Mouse (Mus musculus) liver, embryonic 14.5 days (tissue): ENCODE results near the gene Sdr42e1. TPM values are rescaled to one million over a fixed set of nuclear protein-coding genes. Genes with fewer than 3 reads are reported as not detected.

ENCODE experiments used
- ATAC-seq: fragments of 200-750 bp; cut with Nextera tagmentation; 2 replicates; pipeline ENCODE4 v1.8.0; 2017; ENCODE audit warnings: moderate number of reproducible peaks, mild to moderate bottlenecking, moderate library complexity; ENCODE audit not compliant: insufficient read depth
- DNase-seq, 3 experiments: peaks; one replicate each; pipeline ENCODE4 v3.0.0-alpha.2; 2012 to 2013; ENCODE audit warnings: low read depth in 3 of 3, low spot score in 3 of 3
- H3K27ac ChIP-seq: fragments of 300-500 bp; sonication (generic); 2 replicates; pipeline ENCODE4 v1.5.1; 2014; ENCODE audit warnings: moderate library complexity, mild to moderate bottlenecking, control low read depth, inconsistent platforms
- H3K27me3 ChIP-seq: fragments of 300-500 bp; sonication (generic); 2 replicates; pipeline ENCODE4 v1.6.1; 2014; ENCODE audit warnings: mild to moderate bottlenecking, low read length, moderate library complexity; ENCODE audit not compliant: control insufficient read depth, insufficient read depth
- H3K36me3 ChIP-seq: fragments of 300-500 bp; sonication (generic); replicated peaks from 2 replicates; pipeline ENCODE4 v1.6.1; 2014; ENCODE audit warnings: low read depth; ENCODE audit not compliant: control insufficient read depth, insufficient read depth
- H3K4me1 ChIP-seq, 2 experiments: fragments of 200-500 bp in 1 of 2; fragments of 300-500 bp in 1 of 2; sonication (generic) in 1 of 2; replicated peaks; 2 replicates each; pipeline ENCODE4 v1.6.1; 2012 to 2014; ENCODE audit warnings: antibody characterized with exemption in 1 of 2, inconsistent platforms in 1 of 2, low read length in 1 of 2; ENCODE audit not compliant: control insufficient read depth in 2 of 2, insufficient read depth in 2 of 2
- H3K4me2 ChIP-seq: fragments of 300-500 bp; sonication (generic); 2 replicates; pipeline ENCODE4 v1.6.1; 2014; ENCODE audit warnings: low read depth, mild to moderate bottlenecking, control low read depth, moderate library complexity
- H3K4me3 ChIP-seq, 2 experiments: fragments of 200-500 bp in 1 of 2; fragments of 300-500 bp in 1 of 2; sonication (generic) in 1 of 2; 2 replicates each; pipeline ENCODE4 v1.5.1; 2012 to 2014; ENCODE audit warnings: low read depth in 2 of 2, low read length in 2 of 2, mild to moderate bottlenecking in 2 of 2, control low read depth in 1 of 2, inconsistent platforms in 1 of 2, moderate library complexity in 1 of 2; ENCODE audit not compliant: insufficient read depth in 1 of 2
- H3K9ac ChIP-seq: fragments of 300-500 bp; sonication (generic); replicated peaks from 2 replicates; pipeline ENCODE4 v1.6.1; 2014; ENCODE audit warnings: mild to moderate bottlenecking, control low read depth, moderate library complexity
- H3K9me3 ChIP-seq: fragments of 300-500 bp; sonication (generic); 2 replicates; pipeline ENCODE4 v1.6.1; 2016; ENCODE audit warnings: low read length, mixed read lengths; ENCODE audit not compliant: control insufficient read depth
- CTCF ChIP-seq: IDR thresholded peaks from 2 replicates; pipeline ENCODE4 v1.5.1; 2016; ENCODE audit warnings: antibody characterized with exemption, low read depth, control low read depth
- EP300 ChIP-seq: IDR thresholded peaks from 2 replicates; pipeline ENCODE4 v1.6.1; 2016; ENCODE audit warnings: antibody characterized with exemption, low read depth
- WGBS: fragments of 180-500 bp; shearing (Covaris S2); extraction: QIAGEN DNeasy Blood & Tissue Kit; methylation state at CpG from one replicate; pipeline ENCODE4 v1.1.7; 2014; ENCODE audit not compliant: insufficient replicate concordance; 5-methylcytosine and 5-hydroxymethylcytosine counted together
- polyA plus RNA-seq, 2 experiments: library from polyadenylated mRNA; depleted of rRNA in 1 of 2; stranded (reverse) in 1 of 2; unstranded in 1 of 2; fragments of >200 nt; fragmentation: Nextera tagmentation in 1 of 2; extraction: Ambion mirVana in 1 of 2; gene quantifications; 2 replicates each; pipeline versions ENCODE4 v1.2.1 to v1.2.3; 2012 to 2014

Gene Sdr42e1
- polyA plus RNA-seq, 2 experiments, result 1.7 TPM

DNA sequence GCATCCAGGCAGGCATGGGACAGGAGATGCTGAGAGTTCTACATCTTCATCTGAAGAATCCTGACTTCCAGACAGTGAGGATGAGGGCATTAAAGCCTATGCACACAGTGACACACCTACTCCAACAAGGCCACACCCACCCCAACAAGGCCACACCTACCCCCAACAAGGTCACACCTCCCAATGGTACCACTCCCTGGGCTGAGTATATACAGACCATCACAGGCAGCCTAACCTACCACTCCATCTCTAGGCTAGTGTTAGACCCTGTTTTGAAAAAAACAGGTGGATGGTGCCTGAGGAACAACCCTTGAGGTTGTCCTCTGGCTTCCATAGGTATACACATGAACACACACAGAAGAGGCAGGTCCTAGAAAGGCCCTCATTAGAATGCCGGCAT, 21.2 kb downstream of the Sdr42e1 start:
- H3K27ac ChIP-seq, result no peak overlapping the region
- DNase-seq (no peak), ATAC-seq (no peak)
- H3K27me3 ChIP-seq, result no peaks in the 10 kb centered on the region
- 69% methylated on average over 1 of the region's 1 CpGs for WGBS
- TF ChIP-seq EP300, result no peak
- TF ChIP-seq CTCF, result no peak
- H3K4me3 ChIP-seq, result no peak overlapping the region
- no peaks in the 10 kb centered on the region for H3K36me3 ChIP-seq
- no peak overlapping the region for H3K4me2 ChIP-seq
- H3K9me3 ChIP-seq, result 0 out of 2 replicates have a peak, but pooled peaks cover 2% of the 10 kb centered on the region
- no peak overlapping the region for H3K9ac ChIP-seq
- no peaks in the 10 kb centered on the region for H3K4me1 ChIP-seq

DNA sequence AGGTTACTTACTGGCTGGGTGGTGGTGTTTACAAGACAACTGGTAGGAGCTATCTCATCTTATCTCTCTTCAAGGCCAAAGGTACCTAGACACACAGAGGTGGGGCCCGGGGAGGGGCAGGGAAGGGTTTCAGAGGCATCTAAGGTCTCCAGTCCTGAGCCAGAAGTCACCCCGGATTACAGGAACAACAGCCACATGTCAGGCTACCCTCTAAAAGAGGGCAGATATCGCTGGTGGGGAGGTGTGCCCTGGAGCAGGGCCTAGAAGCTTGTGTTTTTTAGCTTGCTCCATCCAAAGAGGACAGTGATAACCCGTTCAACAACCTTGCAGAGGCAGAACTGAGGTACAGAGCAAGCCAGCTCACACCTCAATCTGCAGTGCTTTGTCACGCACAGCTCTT, 27.0 kb downstream of the Sdr42e1 start:
- Histone ChIP-seq H3K9ac (no peak overlapping the region), H3K4me2 (no peak overlapping the region), H3K4me1 (no peaks in the 10 kb centered on the region), H3K27ac (no peak overlapping the region), H3K9me3 (0 out of 2 replicates have a peak, but pooled peaks cover 2% of the 10 kb centered on the region), H3K27me3 (no peaks in the 10 kb centered on the region), H3K36me3 (no peaks in the 10 kb centered on the region), H3K4me3 (no peak overlapping the region)
- DNase-seq (no peak), ATAC-seq (no peak)
- WGBS, result 49% methylated on average over 5 of the region's 5 CpGs
- TF ChIP-seq CTCF (no peak), EP300 (no peak)

DNA sequence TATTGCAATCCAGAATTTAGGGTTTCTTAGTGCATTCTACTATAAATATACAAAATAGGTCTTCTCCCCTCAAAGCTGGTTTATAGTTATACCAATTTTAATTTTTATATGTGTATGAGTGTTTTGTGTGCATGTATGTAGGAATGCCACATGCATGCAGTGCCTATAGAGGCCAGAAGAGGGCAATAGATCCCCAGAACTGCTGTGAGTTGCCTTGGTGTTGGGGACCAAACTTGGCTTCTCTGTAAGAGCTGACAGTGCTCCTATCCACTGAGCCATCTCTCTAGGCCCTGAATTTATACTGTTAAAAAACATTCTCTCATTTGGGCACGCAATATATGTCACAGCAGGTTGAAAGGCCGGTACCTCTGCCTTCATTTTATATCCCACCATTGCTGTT, 27.5 kb downstream of the Sdr42e1 start:
- H3K27ac ChIP-seq, result no peak overlapping the region
- 29% methylated on average over 2 of the region's 2 CpGs for WGBS
- DNase-seq (peak; percentile 7 to 20 (median 9)), ATAC-seq (no peak)
- TF ChIP-seq CTCF (peak; percentile 76), EP300 (no peak)
- no peak overlapping the region for H3K4me2 ChIP-seq
- H3K4me1 ChIP-seq, result no peaks in the 10 kb centered on the region
- 0 out of 2 replicates have a peak, but pooled peaks cover 2% of the 10 kb centered on the region for H3K9me3 ChIP-seq
- no peaks in the 10 kb centered on the region for H3K36me3 ChIP-seq
- no peak overlapping the region for H3K9ac ChIP-seq
- H3K4me3 ChIP-seq, result no peak overlapping the region
- no peaks in the 10 kb centered on the region for H3K27me3 ChIP-seq

DNA sequence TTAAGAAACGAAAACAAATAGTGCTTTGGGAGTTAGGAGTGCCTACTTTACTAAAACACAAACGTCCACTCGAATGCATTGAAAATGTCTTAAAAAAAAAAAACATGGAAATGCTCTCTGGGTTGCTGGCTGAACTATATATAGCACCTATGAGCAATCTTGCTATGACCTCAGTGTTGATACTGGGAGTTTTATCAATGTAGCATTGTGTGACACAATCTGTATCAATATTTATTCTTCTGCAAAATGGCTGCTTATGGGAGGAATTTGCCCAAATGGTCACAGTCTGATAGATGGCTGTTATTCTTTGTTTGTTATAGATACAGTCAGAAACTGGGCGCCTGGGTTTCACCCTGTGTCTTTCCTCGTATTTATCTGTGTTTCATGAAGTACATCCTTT, 28.0 kb downstream of the Sdr42e1 start:
- ATAC-seq, result no peak
- H3K27ac ChIP-seq, result no peak overlapping the region
- H3K4me1 ChIP-seq, result no peaks in the 10 kb centered on the region
- H3K4me2 ChIP-seq, result no peak overlapping the region
- H3K9ac ChIP-seq, result no peak overlapping the region
- no peak for DNase-seq
- H3K36me3 ChIP-seq, result no peaks in the 10 kb centered on the region
- no peaks in the 10 kb centered on the region for H3K27me3 ChIP-seq
- TF ChIP-seq CTCF, result no peak
- TF ChIP-seq EP300, result no peak
- H3K9me3 ChIP-seq, result 0 out of 2 replicates have a peak, but pooled peaks cover 2% of the 10 kb centered on the region
- WGBS, result 41% methylated on average over 5 of the region's 5 CpGs
- H3K4me3 ChIP-seq, result no peak overlapping the region

DNA sequence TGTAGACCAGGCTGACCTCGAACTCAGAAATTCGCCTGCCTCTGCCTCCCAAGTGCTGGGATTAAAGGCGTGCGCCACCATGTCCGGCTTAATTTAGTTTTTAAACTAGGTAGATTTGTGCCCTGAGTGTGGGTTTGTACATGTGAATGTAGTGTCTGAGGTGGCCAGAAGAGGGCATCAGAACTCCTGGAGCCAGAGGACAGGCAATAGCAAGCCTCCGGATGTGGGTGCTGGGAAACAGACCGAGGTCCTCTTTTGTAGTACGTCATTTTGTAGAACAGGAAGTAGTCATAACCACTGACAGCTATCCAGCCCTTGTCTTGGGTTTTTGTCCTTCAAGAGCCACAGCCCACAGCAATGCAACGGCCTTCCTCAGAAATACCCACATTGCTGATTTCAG, 33.9 kb downstream of the Sdr42e1 start:
- WGBS, result 66% methylated on average over 9 of the region's 9 CpGs
- Histone ChIP-seq H3K9ac (no peak overlapping the region), H3K4me1 (no peaks in the 10 kb centered on the region)

More for the DNA sequence above, 33.9 kb downstream of the Sdr42e1 start:
- Histone ChIP-seq H3K27ac (no peak overlapping the region), H3K27me3 (no peaks in the 10 kb centered on the region), H3K4me3 (no peak overlapping the region), H3K9me3 (peaks cover 3% of the 10 kb centered on the region; the same call in 1 of the 2 replicates), H3K4me2 (no peak overlapping the region), H3K36me3 (no peaks in the 10 kb centered on the region)
- ATAC-seq (no peak), DNase-seq (no peak)
- TF ChIP-seq CTCF (no peak), EP300 (no peak)
